Mouse (Mus musculus) monocyte, adult 5-6 weeks (primary cell): ENCODE results near the gene Lpcat1. TPM values are rescaled to one million over a fixed set of nuclear protein-coding genes. Genes with fewer than 3 reads are reported as not detected.
A peak's percentile ranks its signal among the peaks of the same experiment; 100 is the strongest.

Experiments used
- ATAC-seq: fragments of 153-309, 156-312 bp; replicated peaks from 2 replicates; pipeline ENCODE4 v1.8.0; 2017; ENCODE audit warnings: mild to moderate bottlenecking; ENCODE audit not compliant: low TSS enrichment, insufficient number of reproducible peaks, severe bottlenecking, poor library complexity, low FRiP score
- total RNA-seq: library from RNA; stranded (forward); fragments of 200-1000, 200-491, 200-594 nt; gene quantifications from 3 replicates; pipeline ENCODE4 v1.2.3, GENCODE M21; 2017

Lpcat1 gene
- 10.6 to 13.3 TPM (median 12.6 TPM) in 3 replicates for total RNA-seq

- ATAC-seq, result peak; percentile 65
Observed at GRCm38 (mm10) chr13:73467034-73467420, at the start of gene Lpcat1. TSS of gene Lpcat1 (plus strand) at chr13:73467197.

- ATAC-seq, result no peak
Observed at GRCm38 (mm10) chr13:73417478-73418220, 49.3 kb upstream of the Lpcat1 start.

GRCm38 (mm10) chr13:73418297-73418696 is 48.7 kb upstream of the Lpcat1 start:
- ATAC-seq, result no peak

- ATAC-seq, result no peak
Observed at GRCm38 (mm10) chr13:73419244-73419643, 47.8 kb upstream of the Lpcat1 start.

- no peak for ATAC-seq
Observed at GRCm38 (mm10) chr13:73423043-73423442, 44.0 kb upstream of the Lpcat1 start.

- ATAC-seq, result no peak
Observed at GRCm38 (mm10) chr13:73425035-73425434, 42.0 kb upstream of the Lpcat1 start.

- peak; percentile 79 for ATAC-seq
Observed at GRCm38 (mm10) chr13:73425839-73426490, 41.0 kb upstream of the Lpcat1 start.

- ATAC-seq, result no peak
Observed at GRCm38 (mm10) chr13:73426587-73426986, 40.4 kb upstream of the Lpcat1 start.

- ATAC-seq, result no peak
Observed at GRCm38 (mm10) chr13:73429605-73430321, 37.2 kb upstream of the Lpcat1 start.

GRCm38 (mm10) chr13:73432466-73433149 is 34.4 kb upstream of the Lpcat1 start:
- no peak for ATAC-seq

- ATAC-seq, result peak; percentile 48
Observed at GRCm38 (mm10) chr13:73433681-73434535, 33.1 kb upstream of the Lpcat1 start.

GRCm38 (mm10) chr13:73434687-73435086 is 32.3 kb upstream of the Lpcat1 start:
- ATAC-seq, result no peak

GRCm38 (mm10) chr13:73435662-73436061 is 31.3 kb upstream of the Lpcat1 start:
- ATAC-seq, result no peak

- no peak for ATAC-seq
Observed at GRCm38 (mm10) chr13:73439057-73439456, 27.9 kb upstream of the Lpcat1 start.

GRCm38 (mm10) chr13:73441032-73441431 is 26.0 kb upstream of the Lpcat1 start:
- no peak for ATAC-seq

GRCm38 (mm10) chr13:73441686-73442085 is 25.3 kb upstream of the Lpcat1 start:
- ATAC-seq, result no peak

GRCm38 (mm10) chr13:73442431-73442830 is 24.6 kb upstream of the Lpcat1 start:
- no peak for ATAC-seq

GRCm38 (mm10) chr13:73443093-73443821 is 23.7 kb upstream of the Lpcat1 start:
- ATAC-seq, result no peak
